Mouse (Mus musculus): ENCODE results near the gene Pkp4.
"Not testable (repeated sequence)": the region's sequence is repeated elsewhere in the genome, so short reads cannot be mapped to it uniquely, and the experiment has no call there.

Pkp4 gene

GRCm38 (mm10) chr2:59339776-59340539, 179.3 kb downstream of the Pkp4 start:
- DNase-seq (ENCODE audit: low read depth, low spot score): no peak

- no peak for DNase-seq (ENCODE audit: low read depth, low spot score)
These were observed 180.2 kb downstream of the Pkp4 start for GRCm38 (mm10) chr2:59340878-59341277.

- no peak for DNase-seq (ENCODE audit: low read depth, low spot score)
These were observed 182.1 kb downstream of the Pkp4 start for GRCm38 (mm10) chr2:59342591-59343210.

- DNase-seq (ENCODE audit: low read depth, low spot score): no peak
These were observed 183.2 kb downstream of the Pkp4 start for GRCm38 (mm10) chr2:59343834-59344233.

GRCm38 (mm10) chr2:59344699-59345098, 184.0 kb downstream of the Pkp4 start:
- no peak for DNase-seq (ENCODE audit: low read depth, low spot score)

- DNase-seq (ENCODE audit: low read depth, low spot score): no peak
These were observed 184.6 kb downstream of the Pkp4 start for GRCm38 (mm10) chr2:59345141-59345839.

- no peak for DNase-seq (ENCODE audit: low read depth, low spot score)
These were observed 185.8 kb downstream of the Pkp4 start for GRCm38 (mm10) chr2:59346443-59346842.

GRCm38 (mm10) chr2:59348585-59348984, 187.9 kb downstream of the Pkp4 start:
- no peak for DNase-seq (ENCODE audit: low read depth, low spot score)

- no peak for DNase-seq (ENCODE audit: low read depth, low spot score)
These were observed 189.4 kb downstream of the Pkp4 start for GRCm38 (mm10) chr2:59350094-59350493.

- DNase-seq (ENCODE audit: low read depth, low spot score): no peak
These were observed 190.9 kb downstream of the Pkp4 start for GRCm38 (mm10) chr2:59351303-59352099.

- DNase-seq (ENCODE audit: low read depth, low spot score): no peak
These were observed 193.2 kb downstream of the Pkp4 start for GRCm38 (mm10) chr2:59353821-59354220.

- DNase-seq (ENCODE audit: low read depth, low spot score): no peak
These were observed 195.1 kb downstream of the Pkp4 start for GRCm38 (mm10) chr2:59355531-59356289.

- no peak for DNase-seq (ENCODE audit: low read depth, low spot score)
These were observed 199.2 kb downstream of the Pkp4 start for GRCm38 (mm10) chr2:59359760-59360342.

GRCm38 (mm10) chr2:59361350-59361780, 200.7 kb downstream of the Pkp4 start:
- DNase-seq (ENCODE audit: low read depth, low spot score): no peak

GRCm38 (mm10) chr2:59364156-59364842, 203.6 kb downstream of the Pkp4 start:
- no peak for DNase-seq (ENCODE audit: low read depth, low spot score)

- no peak for DNase-seq (ENCODE audit: low read depth, low spot score)
These were observed 206.5 kb downstream of the Pkp4 start for GRCm38 (mm10) chr2:59367191-59367590.

GRCm38 (mm10) chr2:59373113-59373512, 212.5 kb downstream of the Pkp4 start:
- no peak for DNase-seq (ENCODE audit: low read depth, low spot score)

- DNase-seq (ENCODE audit: low read depth, low spot score): no peak
These were observed 217.4 kb downstream of the Pkp4 start for GRCm38 (mm10) chr2:59378096-59378495.

GRCm38 (mm10) chr2:59378861-59379260, 218.2 kb downstream of the Pkp4 start:
- not testable (repeated sequence) for DNase-seq (ENCODE audit: low read depth, low spot score)

- no peak for DNase-seq (ENCODE audit: low read depth, low spot score)
These were observed 222.6 kb downstream of the Pkp4 start for GRCm38 (mm10) chr2:59383231-59383630.

Data from retina, postnatal 7 days (tissue).